Mouse (Mus musculus): ENCODE measurements around the gene Tbc1d22a. TPM values are rescaled to one million over a fixed set of nuclear protein-coding genes. Genes with fewer than 3 reads are reported as not detected.

Gene Tbc1d22a
- polyA plus RNA-seq, 1 experiment from 2014 or later, result 11.1 TPM

- Histone ChIP-seq H3K9ac (ENCODE audit: low read depth, low read length) (no peak overlapping the region), H3K4me2 (replicated peaks; ENCODE audit: low read depth, low read length) (0 out of 2 replicates have a peak overlapping the region, but pooled peaks have one; percentile 8), H3K9me3 (ENCODE audit: control insufficient read depth, low read length) (no peaks in the 10 kb centered on the region), H3K4me1 (ENCODE audit: control insufficient read depth, insufficient read depth, low read length) (peaks cover 4% of the 10 kb centered on the region; the same call in 1 of the 2 replicates), H3K4me3 (ENCODE audit: low read length) (no peak overlapping the region), H3K27ac (ENCODE audit: low read depth, low read length) (no peak overlapping the region), H3K36me3 (ENCODE audit: control insufficient read depth, insufficient read depth, low read length) (no peaks in the 10 kb centered on the region), H3K27me3 (ENCODE audit: control insufficient read depth, insufficient read depth, low read length) (no peaks in the 10 kb centered on the region)
- 47% methylated on average over 19 of the region's 19 CpGs for WGBS
- no peak for ATAC-seq (ENCODE audit: low FRiP score, low TSS enrichment)
Observed at GRCm38 (mm10) chr15:86320803-86321510, 106.7 kb downstream of the Tbc1d22a start.

- no peaks in the 10 kb centered on the region for H3K36me3 ChIP-seq (ENCODE audit: control insufficient read depth, insufficient read depth, low read length)
- WGBS, result 88% methylated on average over 4 of the region's 4 CpGs
- H3K27ac ChIP-seq (ENCODE audit: low read depth, low read length), result no peak overlapping the region
- H3K4me3 ChIP-seq (ENCODE audit: low read length), result no peak overlapping the region
- peaks cover 1% of the 10 kb centered on the region; the same call in 1 of the 2 replicates for H3K4me1 ChIP-seq (ENCODE audit: control insufficient read depth, insufficient read depth, low read length)
- H3K9me3 ChIP-seq (ENCODE audit: control insufficient read depth, low read length), result no peaks in the 10 kb centered on the region
- no peak overlapping the region for H3K9ac ChIP-seq (ENCODE audit: low read depth, low read length)
- H3K4me2 ChIP-seq (replicated peaks; ENCODE audit: low read depth, low read length), result no peak overlapping the region
- no peak for ATAC-seq (ENCODE audit: low FRiP score, low TSS enrichment)
- no peaks in the 10 kb centered on the region for H3K27me3 ChIP-seq (ENCODE audit: control insufficient read depth, insufficient read depth, low read length)
Observed at GRCm38 (mm10) chr15:86326341-86326740, 112.1 kb downstream of the Tbc1d22a start.

- Histone ChIP-seq H3K9me3 (ENCODE audit: control insufficient read depth, low read length) (no peaks in the 10 kb centered on the region), H3K4me1 (ENCODE audit: control insufficient read depth, insufficient read depth, low read length) (no peaks in the 10 kb centered on the region), H3K27me3 (ENCODE audit: control insufficient read depth, insufficient read depth, low read length) (no peaks in the 10 kb centered on the region), H3K9ac (ENCODE audit: low read depth, low read length) (no peak overlapping the region), H3K4me3 (ENCODE audit: low read length) (no peak overlapping the region), H3K4me2 (replicated peaks; ENCODE audit: low read depth, low read length) (no peak overlapping the region), H3K36me3 (ENCODE audit: control insufficient read depth, insufficient read depth, low read length) (no peaks in the 10 kb centered on the region), H3K27ac (ENCODE audit: low read depth, low read length) (no peak overlapping the region)
- no peak for ATAC-seq (ENCODE audit: low FRiP score, low TSS enrichment)
- 81% methylated on average over 7 of the region's 7 CpGs for WGBS
Observed at GRCm38 (mm10) chr15:86329911-86330310, 115.7 kb downstream of the Tbc1d22a start.

GRCm38 (mm10) chr15:86330454-86330853 lies 116.2 kb downstream of the Tbc1d22a start:
- H3K4me1 ChIP-seq (ENCODE audit: control insufficient read depth, insufficient read depth, low read length), result peaks cover 3% of the 10 kb centered on the region; the same call in 1 of the 2 replicates
- no peaks in the 10 kb centered on the region for H3K36me3 ChIP-seq (ENCODE audit: control insufficient read depth, insufficient read depth, low read length)
- H3K4me2 ChIP-seq (replicated peaks; ENCODE audit: low read depth, low read length), result no peak overlapping the region
- ATAC-seq (ENCODE audit: low FRiP score, low TSS enrichment), result 0 out of 2 replicates have a peak, but pooled peaks have one; percentile 49
- no peaks in the 10 kb centered on the region for H3K9me3 ChIP-seq (ENCODE audit: control insufficient read depth, low read length)
- WGBS, result 39% methylated on average over 7 of the region's 7 CpGs
- no peak overlapping the region for H3K9ac ChIP-seq (ENCODE audit: low read depth, low read length)
- H3K4me3 ChIP-seq (ENCODE audit: low read length), result no peak overlapping the region
- no peaks in the 10 kb centered on the region for H3K27me3 ChIP-seq (ENCODE audit: control insufficient read depth, insufficient read depth, low read length)
- H3K27ac ChIP-seq (ENCODE audit: low read depth, low read length), result no peak overlapping the region

- WGBS, result 80% methylated on average over 8 of the region's 8 CpGs
- no peak overlapping the region for H3K4me3 ChIP-seq (ENCODE audit: low read length)
- H3K27me3 ChIP-seq (ENCODE audit: control insufficient read depth, insufficient read depth, low read length), result no peaks in the 10 kb centered on the region
- H3K9ac ChIP-seq (ENCODE audit: low read depth, low read length), result no peak overlapping the region
- no peak for ATAC-seq (ENCODE audit: low FRiP score, low TSS enrichment)
- H3K36me3 ChIP-seq (ENCODE audit: control insufficient read depth, insufficient read depth, low read length), result no peaks in the 10 kb centered on the region
- H3K9me3 ChIP-seq (ENCODE audit: control insufficient read depth, low read length), result no peaks in the 10 kb centered on the region
- no peak overlapping the region for H3K4me2 ChIP-seq (replicated peaks; ENCODE audit: low read depth, low read length)
- H3K27ac ChIP-seq (ENCODE audit: low read depth, low read length), result no peak overlapping the region
- H3K4me1 ChIP-seq (ENCODE audit: control insufficient read depth, insufficient read depth, low read length), result peaks cover 10% of the 10 kb centered on the region; the same call in 1 of the 2 replicates
Observed at GRCm38 (mm10) chr15:86331501-86332245, 117.4 kb downstream of the Tbc1d22a start.

- Histone ChIP-seq H3K4me2 (replicated peaks; ENCODE audit: low read depth, low read length) (no peak overlapping the region), H3K36me3 (ENCODE audit: control insufficient read depth, insufficient read depth, low read length) (no peaks in the 10 kb centered on the region), H3K9ac (ENCODE audit: low read depth, low read length) (no peak overlapping the region), H3K4me1 (ENCODE audit: control insufficient read depth, insufficient read depth, low read length) (peaks cover 10% of the 10 kb centered on the region; the same call in 1 of the 2 replicates), H3K27ac (ENCODE audit: low read depth, low read length) (no peak overlapping the region), H3K27me3 (ENCODE audit: control insufficient read depth, insufficient read depth, low read length) (no peaks in the 10 kb centered on the region), H3K4me3 (ENCODE audit: low read length) (no peak overlapping the region), H3K9me3 (ENCODE audit: control insufficient read depth, low read length) (no peaks in the 10 kb centered on the region)
- no peak for ATAC-seq (ENCODE audit: low FRiP score, low TSS enrichment)
- WGBS, result 96% methylated on average over 4 of the region's 4 CpGs
Observed at GRCm38 (mm10) chr15:86333176-86333575, 118.9 kb downstream of the Tbc1d22a start.

GRCm38 (mm10) chr15:86333606-86334005 lies 119.3 kb downstream of the Tbc1d22a start:
- H3K4me3 ChIP-seq (ENCODE audit: low read length), result no peak overlapping the region

GRCm38 (mm10) chr15:86334276-86334675 lies 120.0 kb downstream of the Tbc1d22a start:
- ATAC-seq (ENCODE audit: low FRiP score, low TSS enrichment), result no peak
- Histone ChIP-seq H3K4me2 (replicated peaks; ENCODE audit: low read depth, low read length) (no peak overlapping the region), H3K4me3 (ENCODE audit: low read length) (no peak overlapping the region), H3K36me3 (ENCODE audit: control insufficient read depth, insufficient read depth, low read length) (no peaks in the 10 kb centered on the region), H3K4me1 (ENCODE audit: control insufficient read depth, insufficient read depth, low read length) (peaks cover 10% of the 10 kb centered on the region; the same call in 1 of the 2 replicates), H3K9me3 (ENCODE audit: control insufficient read depth, low read length) (no peaks in the 10 kb centered on the region), H3K27ac (ENCODE audit: low read depth, low read length) (no peak overlapping the region), H3K27me3 (ENCODE audit: control insufficient read depth, insufficient read depth, low read length) (no peaks in the 10 kb centered on the region), H3K9ac (ENCODE audit: low read depth, low read length) (no peak overlapping the region)
- WGBS, result 90% methylated on average over 4 of the region's 4 CpGs

More at GRCm38 (mm10) chr15:86333606-86334005, 119.3 kb downstream of the Tbc1d22a start:
- Histone ChIP-seq H3K27me3 (ENCODE audit: control insufficient read depth, insufficient read depth, low read length) (no peaks in the 10 kb centered on the region), H3K27ac (ENCODE audit: low read depth, low read length) (no peak overlapping the region), H3K9ac (ENCODE audit: low read depth, low read length) (no peak overlapping the region), H3K4me1 (ENCODE audit: control insufficient read depth, insufficient read depth, low read length) (peaks cover 10% of the 10 kb centered on the region; the same call in 1 of the 2 replicates), H3K4me2 (replicated peaks; ENCODE audit: low read depth, low read length) (no peak overlapping the region), H3K9me3 (ENCODE audit: control insufficient read depth, low read length) (no peaks in the 10 kb centered on the region), H3K36me3 (ENCODE audit: control insufficient read depth, insufficient read depth, low read length) (no peaks in the 10 kb centered on the region)
- WGBS, result 91% methylated on average over 2 of the region's 2 CpGs
- ATAC-seq (ENCODE audit: low FRiP score, low TSS enrichment), result no peak

- H3K36me3 ChIP-seq (ENCODE audit: control insufficient read depth, insufficient read depth, low read length), result no peaks in the 10 kb centered on the region
- H3K4me1 ChIP-seq (ENCODE audit: control insufficient read depth, insufficient read depth, low read length), result peaks cover 13% of the 10 kb centered on the region; the same call in 1 of the 2 replicates
- no peak overlapping the region for H3K9ac ChIP-seq (ENCODE audit: low read depth, low read length)
- no peak overlapping the region for H3K4me2 ChIP-seq (replicated peaks; ENCODE audit: low read depth, low read length)
- H3K27ac ChIP-seq (ENCODE audit: low read depth, low read length), result no peak overlapping the region
- WGBS, result 83% methylated on average over 9 of the region's 9 CpGs
- no peak for ATAC-seq (ENCODE audit: low FRiP score, low TSS enrichment)
- no peaks in the 10 kb centered on the region for H3K9me3 ChIP-seq (ENCODE audit: control insufficient read depth, low read length)
- no peaks in the 10 kb centered on the region for H3K27me3 ChIP-seq (ENCODE audit: control insufficient read depth, insufficient read depth, low read length)
- H3K4me3 ChIP-seq (ENCODE audit: low read length), result no peak overlapping the region
Observed at GRCm38 (mm10) chr15:86334745-86335144, 120.5 kb downstream of the Tbc1d22a start.

All from kidney, embryonic 14.5 days (tissue).